Mouse (Mus musculus) megakaryocyte, embryonic 14.5 days (primary cell): ENCODE data around the gene Mylk2.

Experiments used
- FLI1 ChIP-seq: IDR thresholded peaks from 2 replicates; pipeline ENCODE4 v1.6.1; 2012; ENCODE audit warnings: low read length, inconsistent platforms, mixed read lengths
- GATA1 ChIP-seq: IDR thresholded peaks from 3 replicates; pipeline ENCODE4 v1.6.1; 2012; ENCODE audit warnings: mixed read lengths, low read length, inconsistent platforms, borderline replicate concordance

GRCm38 (mm10) chr2:152896926-152897325, 14.2 kb upstream of the Mylk2 start:
- TF ChIP-seq GATA1 = no peak
- no peak for TF ChIP-seq FLI1
